Comparison of ENCODE assay signal across 8 mouse cellular contexts in genomic region chr13:33002950-33003349, GRCm38 (mm10). TPM values are rescaled to one million over a fixed set of nuclear protein-coding genes. Genes with fewer than 3 reads are reported as not detected.
DNase-seq lines count a peak whose midpoint lies in the region; ATAC-seq lines count a peak whose summit lies in the region.

Serpinb9 (plus strand) TSS chr13:33003250.

- no peaks in the 10 kb centered on the region for H3K9me3 ChIP-seq in heart, embryonic 13.5 days
- H3K9me3 ChIP-seq in liver, embryonic 15.5 days (replicated peaks), result no peaks in the 10 kb centered on the region

- H3K4me3 ChIP-seq in heart, embryonic 13.5 days, result peak within 1 kb of the TSS; percentile 49
- H3K4me3 ChIP-seq in liver, embryonic 15.5 days (replicated peaks), result peak within 1 kb of the TSS; percentile 63

- peaks cover 26% of the 10 kb centered on the region for H3K4me1 ChIP-seq in heart, embryonic 13.5 days
- H3K4me1 ChIP-seq in liver, embryonic 15.5 days (replicated peaks), result peaks cover 32% of the 10 kb centered on the region

- DNase-seq in heart, adult 11 months, result no peak
- DNase-seq in right cerebral cortex, adult 18-20 months, result no peak
- DNase-seq in spleen, postnatal 10 days (ENCODE audit: low spot score in 2 of 2), result no peak
- no peak for DNase-seq in embryo, embryonic 11 days

- H3K27me3 ChIP-seq in heart, embryonic 13.5 days (replicated peaks), result no peaks in the 10 kb centered on the region
- no peaks in the 10 kb centered on the region for H3K27me3 ChIP-seq in liver, embryonic 15.5 days

- WGBS in heart, embryonic 13.5 days, result 88% methylated on average over 3 of the region's 3 CpGs
- WGBS in liver, embryonic 15.5 days (ENCODE audit: insufficient replicate concordance), result 77% methylated on average over 3 of the region's 3 CpGs

- ATAC-seq in heart, embryonic 13.5 days (ENCODE audit: extremely low read depth, insufficient number of reproducible peaks, low FRiP score, low TSS enrichment), result no peak
- ATAC-seq in CD4-positive, CD25-positive, alpha-beta regulatory T cell, adult 4 months, result no peak
- ATAC-seq in erythroid progenitor cell, adult 5-6 weeks (replicated peaks; ENCODE audit: low FRiP score, poor library complexity, severe bottlenecking), result no peak
- ATAC-seq in liver, embryonic 15.5 days (ENCODE audit: insufficient read depth), result no peak

- peak within 1 kb of the TSS; percentile 92 for H3K27ac ChIP-seq in heart, embryonic 13.5 days (replicated peaks)
- H3K27ac ChIP-seq in liver, embryonic 15.5 days (replicated peaks), result peak within 1 kb of the TSS; percentile 91

- H3K4me2 ChIP-seq in heart, embryonic 13.5 days, result peak within 1 kb of the TSS; percentile 76
- peak within 1 kb of the TSS; percentile 87 for H3K4me2 ChIP-seq in liver, embryonic 15.5 days

- H3K9ac ChIP-seq in heart, embryonic 13.5 days, result peak within 1 kb of the TSS; percentile 83
- peak within 1 kb of the TSS; percentile 74 for H3K9ac ChIP-seq in liver, embryonic 15.5 days

- peaks cover 2% of the 10 kb centered on the region; the same call in 1 of the 2 replicates for H3K36me3 ChIP-seq in heart, embryonic 13.5 days
- H3K36me3 ChIP-seq in liver, embryonic 15.5 days (replicated peaks), result no peaks in the 10 kb centered on the region

RNA-seq across cellular contexts. Expression of gene Serpinb9, which starts in this region (rescaled TPM):
- polyA plus RNA-seq in heart, embryonic 13.5 days (2015; fragmentation: Nextera tagmentation; extraction: Ambion mirVana), result 7.8 and 8.2 TPM in 2 replicates
- polyA plus RNA-seq in CD4-positive, CD25-positive, alpha-beta regulatory T cell, adult 4 months (2017; shearing (Covaris generic)), result 10 to 100 TPM; 21.9 to 23.4 TPM
- 13.3 and 17.6 TPM in 2 replicates for total RNA-seq in erythroid progenitor cell, adult 5-6 weeks (2015; ENCODE audit: low replicate concordance)
- 8.0 and 15.6 TPM in 2 replicates for total RNA-seq in erythroid progenitor cell, adult 5-6 weeks (2017; ENCODE audit: low replicate concordance)
- polyA plus RNA-seq in liver, embryonic 15.5 days (2015; fragmentation: Nextera tagmentation; extraction: Ambion mirVana), result 1.8 and 1.9 TPM in 2 replicates
